In genomic region chrX:103741215-103742056, GRCm38 (mm10) we compare ENCODE assay signal across 8 mouse cellular contexts.
A peak's percentile ranks its signal among the peaks of the same experiment; 100 is the strongest.
DNase-seq lines count a peak whose midpoint lies in the region; ATAC-seq and TF ChIP-seq lines count a peak whose summit lies in the region.

No protein-coding gene starts in this region.

- DNase-seq in liver, postnatal 0 days = peak; percentile 28
- peak; percentile 42 for DNase-seq in gastrocnemius, adult 18-20 months (ENCODE audit: low spot score)
- DNase-seq in heart, postnatal 36 days = peak; percentile 50 to 61
- DNase-seq in lung, postnatal 36 days = peak; percentile 26
- no peak for DNase-seq in natural killer cell, adult 2 months (ENCODE audit: low spot score in 2 of 2)
- no peak for DNase-seq in right cerebral cortex, postnatal 36 days (ENCODE audit: low spot score in 2 of 2)
- no peak for DNase-seq in spleen, postnatal 4 days (ENCODE audit: low spot score in 2 of 2)

- TF ChIP-seq CTCF in liver, postnatal 0 days (IDR thresholded peaks at IDR 0.05; ENCODE audit: low read depth) = no peak

- H3K27ac ChIP-seq in liver, postnatal 0 days (ENCODE audit: low read depth) = no peak overlapping the region
- H3K27ac ChIP-seq in liver, embryonic 12.5 days = no peak overlapping the region

- H3K27me3 ChIP-seq in liver, postnatal 0 days (ENCODE audit: insufficient read depth, low read length) = no peaks in the 10 kb centered on the region; the same call in 1 of the 2 replicates
- H3K27me3 ChIP-seq in liver, embryonic 12.5 days (replicated peaks) = peaks cover 75% of the 10 kb centered on the region

- ATAC-seq in liver, postnatal 0 days = peak; percentile 41; the same call in 1 of the 2 replicates
- ATAC-seq in liver, embryonic 12.5 days = no peak

- H3K4me3 ChIP-seq in liver, postnatal 0 days (ENCODE audit: low read depth, low read length) = no peak overlapping the region
- H3K4me3 ChIP-seq in liver, embryonic 12.5 days = no peak overlapping the region

- no peak overlapping the region for H3K9ac ChIP-seq in liver, postnatal 0 days (replicated peaks)
- no peak overlapping the region for H3K9ac ChIP-seq in liver, embryonic 12.5 days

- no peaks in the 10 kb centered on the region for H3K9me3 ChIP-seq in liver, postnatal 0 days (ENCODE audit: low read length)
- no peaks in the 10 kb centered on the region for H3K9me3 ChIP-seq in liver, embryonic 12.5 days (replicated peaks)

- no peak overlapping the region for H3K4me2 ChIP-seq in liver, postnatal 0 days (ENCODE audit: low read depth, low read length)
- H3K4me2 ChIP-seq in liver, embryonic 12.5 days = no peak overlapping the region

- WGBS in liver, postnatal 0 days (ENCODE audit: insufficient replicate concordance) = 50% methylated on average over 12 of the region's 13 CpGs
- 26% methylated on average over 6 of the region's 13 CpGs for WGBS in liver, embryonic 12.5 days (ENCODE audit: insufficient replicate concordance)

- H3K4me1 ChIP-seq in liver, postnatal 0 days (ENCODE audit: insufficient read depth) = no peaks in the 10 kb centered on the region
- no peaks in the 10 kb centered on the region for H3K4me1 ChIP-seq in liver, embryonic 12.5 days

- H3K36me3 ChIP-seq in liver, postnatal 0 days (replicated peaks; ENCODE audit: insufficient read depth, low read length) = no peaks in the 10 kb centered on the region
- H3K36me3 ChIP-seq in liver, embryonic 12.5 days = no peaks in the 10 kb centered on the region

- no peak for TF ChIP-seq EP300 in liver, postnatal 0 days (IDR thresholded peaks at IDR 0.05; ENCODE audit: low read depth)

- intact Hi-C loops in heart, postnatal 36 days (cut with DNase I) = no loop called here

Comparison
In these comparisons a context has a peak if more than half of its experiments do, and no peak if none do; other contexts are left out.
1. DNase-seq: peak in liver, postnatal 0 days (single experiment), gastrocnemius, adult 18-20 months (single experiment), heart, postnatal 36 days (2 of 2) and lung, postnatal 36 days (single experiment); none in natural killer cell, adult 2 months (0 of 2), right cerebral cortex, postnatal 36 days (0 of 2) and spleen, postnatal 4 days (0 of 2).